Mouse (Mus musculus) thymus, adult 2 months (tissue): ENCODE results near the gene Ccl3. TPM values are rescaled to one million over a fixed set of nuclear protein-coding genes. Genes with fewer than 3 reads are reported as not detected.

Source experiments
- DNase-seq: peaks from one replicate; pipeline ENCODE4 v3.0.0; 2021
- H3K27ac ChIP-seq: fragments of 200-500 bp; 2 replicates; pipeline ENCODE4 v1.5.1; 2012; ENCODE audit warnings: low read length, control low read depth; ENCODE audit not compliant: control insufficient read depth, insufficient read depth
- H3K27me3 ChIP-seq: fragments of 200-500 bp; 2 replicates; pipeline ENCODE4 v1.6.1; 2012; ENCODE audit warnings: mild to moderate bottlenecking, low read length, moderate library complexity, mixed read lengths; ENCODE audit not compliant: control insufficient read depth, insufficient read depth
- H3K36me3 ChIP-seq: fragments of 200-500 bp; 2 replicates; pipeline ENCODE4 v1.6.1; 2012; ENCODE audit warnings: mild to moderate bottlenecking, low read length, moderate library complexity; ENCODE audit not compliant: control insufficient read depth, insufficient read depth
- H3K4me1 ChIP-seq: fragments of 200-500 bp; replicated peaks from 2 replicates; pipeline ENCODE4 v1.6.1; 2012; ENCODE audit warnings: low read length; ENCODE audit not compliant: control insufficient read depth, insufficient read depth
- H3K4me3 ChIP-seq: fragments of 200-500 bp; 2 replicates; pipeline ENCODE4 v1.5.1; 2012; ENCODE audit warnings: mild to moderate bottlenecking, low read length, control low read depth, moderate library complexity; ENCODE audit not compliant: control insufficient read depth, insufficient read depth
- CTCF ChIP-seq: fragments of 200-500 bp; IDR thresholded peaks from 2 replicates; pipeline ENCODE4 v1.5.1; 2012; ENCODE audit warnings: mild to moderate bottlenecking, control low read depth, low read length, moderate library complexity, borderline replicate concordance; ENCODE audit not compliant: control insufficient read depth, poor library complexity, insufficient read depth; ENCODE audit errors: extremely low read depth
- POLR2A ChIP-seq: fragments of 200-500 bp; IDR thresholded peaks from 2 replicates; pipeline ENCODE4 v1.6.1; 2012; ENCODE audit warnings: mild to moderate bottlenecking, low read length, control low read depth, moderate library complexity; ENCODE audit not compliant: control insufficient read depth, poor library complexity, insufficient read depth; ENCODE audit errors: extremely low read depth
- WGBS: fragments of 180-500 bp; shearing (Covaris S2); methylation state at CpG from one replicate; pipeline ENCODE4 v1.1.7; 2018; 5-methylcytosine and 5-hydroxymethylcytosine counted together
- polyA plus RNA-seq: library from polyadenylated mRNA; depleted of rRNA; stranded (reverse); fragments of >200 nt; gene quantifications from 2 replicates; pipeline ENCODE4 v1.2.3, GENCODE M21; 2012

The Ccl3 gene
- polyA plus RNA-seq, 1 experiment: 10.2 TPM

DNA sequence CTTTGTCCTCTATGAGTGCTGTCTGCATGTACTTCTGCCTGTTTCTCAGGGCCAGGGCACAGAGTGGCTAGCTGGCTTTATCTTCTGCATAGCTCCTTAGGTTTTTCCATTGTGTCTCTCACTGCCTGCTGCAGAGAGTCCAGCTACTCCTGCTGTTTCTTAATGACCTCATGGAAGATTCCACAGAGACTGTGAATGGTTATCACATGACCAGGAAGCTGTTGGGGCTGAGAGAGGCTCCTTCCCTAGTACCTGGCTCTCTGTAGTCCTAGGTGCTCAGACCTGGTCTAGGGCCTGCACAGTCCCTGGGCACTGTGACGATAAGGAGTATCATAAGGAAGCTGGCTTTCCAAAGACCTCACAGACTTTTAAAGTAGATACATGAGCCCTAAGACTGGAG is 18.5 kb downstream of the Ccl3 start:
- no peak for DNase-seq
- H3K4me3 ChIP-seq: no peak overlapping the region
- H3K36me3 ChIP-seq: no peaks in the 10 kb centered on the region
- H3K27ac ChIP-seq: no peak overlapping the region
- no peaks in the 10 kb centered on the region for H3K27me3 ChIP-seq
- 0 out of 2 replicates have a peak, but pooled peaks cover 2% of the 10 kb centered on the region for H3K4me1 ChIP-seq
- WGBS: 100% methylated on average over 1 of the region's 1 CpGs
- no peak for TF ChIP-seq CTCF
- TF ChIP-seq POLR2A: no peak

DNA sequence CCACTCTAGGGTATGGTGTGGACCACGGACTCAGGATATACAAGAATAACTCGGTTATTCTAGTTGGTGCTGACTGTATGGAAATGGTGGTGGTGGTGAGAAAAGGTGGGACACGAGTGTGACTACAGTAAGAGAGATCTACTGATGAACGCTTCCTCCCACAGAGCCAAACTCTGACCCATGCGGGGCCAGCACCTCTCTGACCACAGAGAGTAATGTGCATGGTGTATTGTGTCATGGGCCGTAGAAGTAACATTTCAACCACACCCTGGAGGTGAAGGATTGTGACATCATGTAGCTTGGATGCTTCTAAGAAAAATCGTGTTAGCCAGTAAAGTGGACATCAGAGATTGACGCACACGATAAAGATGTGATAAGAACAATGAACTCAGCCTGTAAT is 20.3 kb downstream of the Ccl3 start:
- Histone ChIP-seq H3K4me3 (no peak overlapping the region), H3K4me1 (no peaks in the 10 kb centered on the region), H3K36me3 (no peaks in the 10 kb centered on the region), H3K27me3 (no peaks in the 10 kb centered on the region), H3K27ac (no peak overlapping the region)
- 90% methylated on average over 9 of the region's 9 CpGs for WGBS
- no peak for TF ChIP-seq CTCF
- no peak for TF ChIP-seq POLR2A
- no peak for DNase-seq

GRCm38 (mm10) chr11:83623586-83623985 is 25.6 kb downstream of the Ccl3 start:
- TF ChIP-seq POLR2A (no peak), CTCF (no peak)
- Histone ChIP-seq H3K4me3 (no peak overlapping the region), H3K27ac (no peak overlapping the region), H3K27me3 (no peaks in the 10 kb centered on the region), H3K36me3 (no peaks in the 10 kb centered on the region), H3K4me1 (no peaks in the 10 kb centered on the region)
- WGBS: 97% methylated on average over 3 of the region's 3 CpGs
- no peak for DNase-seq

DNA sequence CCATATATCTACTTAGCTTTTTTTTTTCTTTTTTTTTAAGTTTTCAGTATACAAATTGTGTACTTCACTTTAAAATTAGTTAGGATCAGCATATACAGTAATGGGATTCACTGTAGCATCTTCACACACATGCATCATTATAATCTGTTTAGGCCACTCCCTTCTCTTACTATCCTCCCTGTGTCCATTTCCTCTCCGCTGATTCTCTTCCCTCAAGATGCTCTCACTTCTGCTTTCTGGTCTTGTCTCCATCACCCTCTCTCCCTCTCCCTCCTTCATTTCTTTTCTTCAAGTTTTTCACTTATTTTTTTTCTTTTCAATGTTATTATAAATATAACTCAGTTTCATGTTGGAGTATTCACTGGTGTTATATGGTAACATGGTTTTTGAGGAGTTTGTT is 30.1 kb downstream of the Ccl3 start:
- Histone ChIP-seq H3K4me3 (no peak overlapping the region), H3K36me3 (no peaks in the 10 kb centered on the region), H3K4me1 (no peaks in the 10 kb centered on the region), H3K27ac (no peak overlapping the region), H3K27me3 (no peaks in the 10 kb centered on the region)
- DNase-seq: no peak
- TF ChIP-seq POLR2A: no peak
- no peak for TF ChIP-seq CTCF
- WGBS: 70% methylated on average over 1 of the region's 1 CpGs

DNA sequence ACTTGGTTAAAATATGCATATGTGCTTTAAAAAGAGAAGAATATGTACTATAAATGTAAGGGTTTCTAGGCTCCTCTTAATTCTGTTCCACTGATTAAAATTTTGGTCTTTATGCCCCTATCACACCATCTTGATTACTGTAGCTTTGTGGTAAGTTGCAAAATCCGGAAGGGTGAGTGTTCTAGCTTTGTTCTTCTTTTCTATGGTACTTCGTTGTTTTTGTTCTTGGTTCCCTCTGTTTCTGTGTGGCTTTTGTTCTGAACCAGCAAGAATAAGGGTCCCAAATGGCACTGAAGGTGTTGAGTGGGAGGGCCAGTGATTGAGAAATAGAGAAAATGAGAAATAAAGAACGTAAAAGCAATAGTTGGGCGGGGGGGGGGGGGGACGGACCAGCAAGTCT is 30.9 kb downstream of the Ccl3 start:
- 36% methylated on average over 4 of the region's 5 CpGs for WGBS
- Histone ChIP-seq H3K27ac (no peak overlapping the region), H3K27me3 (no peaks in the 10 kb centered on the region), H3K36me3 (no peaks in the 10 kb centered on the region), H3K4me1 (no peaks in the 10 kb centered on the region), H3K4me3 (no peak overlapping the region)
- no peak for DNase-seq
- TF ChIP-seq CTCF (no peak), POLR2A (no peak)

DNA sequence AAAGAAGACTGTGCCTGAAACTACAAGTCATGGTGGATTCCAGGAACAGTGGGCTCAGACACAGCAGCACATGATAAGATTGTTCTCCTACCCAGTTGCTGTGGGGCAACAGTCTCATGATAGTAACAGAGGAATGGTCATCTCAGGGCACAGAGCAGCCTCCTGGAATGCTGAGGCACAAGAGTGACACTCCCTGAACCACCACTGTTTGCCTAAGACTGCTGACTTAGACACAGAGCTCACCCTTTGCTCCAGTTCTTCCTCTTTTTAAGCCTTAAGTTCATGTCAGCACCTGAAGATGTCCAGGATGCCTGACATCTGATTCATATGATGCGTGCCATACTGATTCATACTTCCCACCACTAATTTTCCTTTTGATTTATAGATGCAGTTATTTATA is 32.6 kb downstream of the Ccl3 start:
- DNase-seq: no peak
- no peaks in the 10 kb centered on the region for H3K4me1 ChIP-seq
- TF ChIP-seq CTCF: no peak
- TF ChIP-seq POLR2A: no peak
- H3K4me3 ChIP-seq: no peak overlapping the region
- no peak overlapping the region for H3K27ac ChIP-seq
- WGBS: 93% methylated on average over 1 of the region's 1 CpGs
- H3K27me3 ChIP-seq: no peaks in the 10 kb centered on the region
- H3K36me3 ChIP-seq: no peaks in the 10 kb centered on the region

DNA sequence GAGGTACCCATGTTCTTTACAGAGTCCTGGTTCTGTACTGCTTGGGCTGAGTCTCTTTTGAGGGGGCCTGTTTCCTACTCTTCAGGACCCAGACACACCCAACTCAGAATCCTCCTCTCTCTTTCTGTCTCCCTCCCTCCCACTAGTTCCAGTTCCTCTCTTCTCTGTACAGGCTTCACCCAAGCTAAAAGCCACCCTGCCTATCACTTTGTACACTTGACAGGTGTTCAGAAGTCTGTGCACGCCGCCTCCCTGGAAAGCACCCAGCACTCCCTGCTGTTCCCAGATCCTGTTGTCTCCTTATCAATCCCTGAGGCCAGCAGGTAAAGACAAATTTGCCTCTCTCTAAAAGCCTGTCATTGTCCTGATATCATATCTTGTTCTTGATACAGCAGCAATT is 38.3 kb downstream of the Ccl3 start:
- 86% methylated on average over 2 of the region's 2 CpGs for WGBS
- Histone ChIP-seq H3K27me3 (no peaks in the 10 kb centered on the region), H3K4me3 (no peak overlapping the region), H3K27ac (no peak overlapping the region), H3K36me3 (no peaks in the 10 kb centered on the region), H3K4me1 (no peaks in the 10 kb centered on the region)
- TF ChIP-seq POLR2A (no peak), CTCF (no peak)
- DNase-seq: no peak
